Mouse (Mus musculus) liver, embryonic 14.5 days (tissue): ENCODE data around the gene Golga1. TPM values are rescaled to one million over a fixed set of nuclear protein-coding genes. Genes with fewer than 3 reads are reported as not detected.
A peak's percentile ranks its signal among the peaks of the same experiment; 100 is the strongest.

Source experiments
- ATAC-seq: fragments of 200-750 bp; cut with Nextera tagmentation; 2 replicates; pipeline ENCODE4 v1.8.0; 2017; ENCODE audit warnings: moderate number of reproducible peaks, mild to moderate bottlenecking, moderate library complexity; ENCODE audit not compliant: insufficient read depth
- DNase-seq, 3 experiments: peaks; one replicate each; pipeline ENCODE4 v3.0.0-alpha.2; 2012 to 2013; ENCODE audit warnings: low read depth in 3 of 3, low spot score in 3 of 3
- H3K27ac ChIP-seq: fragments of 300-500 bp; sonication (generic); 2 replicates; pipeline ENCODE4 v1.5.1; 2014; ENCODE audit warnings: moderate library complexity, mild to moderate bottlenecking, control low read depth, inconsistent platforms
- H3K27me3 ChIP-seq: fragments of 300-500 bp; sonication (generic); 2 replicates; pipeline ENCODE4 v1.6.1; 2014; ENCODE audit warnings: mild to moderate bottlenecking, low read length, moderate library complexity; ENCODE audit not compliant: control insufficient read depth, insufficient read depth
- H3K36me3 ChIP-seq: fragments of 300-500 bp; sonication (generic); replicated peaks from 2 replicates; pipeline ENCODE4 v1.6.1; 2014; ENCODE audit warnings: low read depth; ENCODE audit not compliant: control insufficient read depth, insufficient read depth
- H3K4me1 ChIP-seq, 2 experiments: fragments of 200-500 bp in 1 of 2; fragments of 300-500 bp in 1 of 2; sonication (generic) in 1 of 2; replicated peaks; 2 replicates each; pipeline ENCODE4 v1.6.1; 2012 to 2014; ENCODE audit warnings: antibody characterized with exemption in 1 of 2, inconsistent platforms in 1 of 2, low read length in 1 of 2; ENCODE audit not compliant: control insufficient read depth in 2 of 2, insufficient read depth in 2 of 2
- H3K4me2 ChIP-seq: fragments of 300-500 bp; sonication (generic); 2 replicates; pipeline ENCODE4 v1.6.1; 2014; ENCODE audit warnings: low read depth, mild to moderate bottlenecking, control low read depth, moderate library complexity
- H3K4me3 ChIP-seq, 2 experiments: fragments of 200-500 bp in 1 of 2; fragments of 300-500 bp in 1 of 2; sonication (generic) in 1 of 2; 2 replicates each; pipeline ENCODE4 v1.5.1; 2012 to 2014; ENCODE audit warnings: low read depth in 2 of 2, low read length in 2 of 2, mild to moderate bottlenecking in 2 of 2, control low read depth in 1 of 2, inconsistent platforms in 1 of 2, moderate library complexity in 1 of 2; ENCODE audit not compliant: insufficient read depth in 1 of 2
- H3K9ac ChIP-seq: fragments of 300-500 bp; sonication (generic); replicated peaks from 2 replicates; pipeline ENCODE4 v1.6.1; 2014; ENCODE audit warnings: mild to moderate bottlenecking, control low read depth, moderate library complexity
- H3K9me3 ChIP-seq: fragments of 300-500 bp; sonication (generic); 2 replicates; pipeline ENCODE4 v1.6.1; 2016; ENCODE audit warnings: low read length, mixed read lengths; ENCODE audit not compliant: control insufficient read depth
- CTCF ChIP-seq: IDR thresholded peaks from 2 replicates; pipeline ENCODE4 v1.5.1; 2016; ENCODE audit warnings: antibody characterized with exemption, low read depth, control low read depth
- EP300 ChIP-seq: IDR thresholded peaks from 2 replicates; pipeline ENCODE4 v1.6.1; 2016; ENCODE audit warnings: antibody characterized with exemption, low read depth
- WGBS: fragments of 180-500 bp; shearing (Covaris S2); extraction: QIAGEN DNeasy Blood & Tissue Kit; methylation state at CpG from one replicate; pipeline ENCODE4 v1.1.7; 2014; ENCODE audit not compliant: insufficient replicate concordance; 5-methylcytosine and 5-hydroxymethylcytosine counted together
- polyA plus RNA-seq, 2 experiments: library from polyadenylated mRNA; depleted of rRNA in 1 of 2; stranded (reverse) in 1 of 2; unstranded in 1 of 2; fragments of >200 nt; fragmentation: Nextera tagmentation in 1 of 2; extraction: Ambion mirVana in 1 of 2; gene quantifications; 2 replicates each; pipeline versions ENCODE4 v1.2.1 to v1.2.3; 2012 to 2014

Golga1 gene
- polyA plus RNA-seq, 2 experiments = 9.0 to 9.1 TPM

- WGBS = 13% methylated on average over 3 of the region's 3 CpGs
- ATAC-seq (no peak), DNase-seq (no peak)
- no peaks in the 10 kb centered on the region for H3K27me3 ChIP-seq
- H3K9ac ChIP-seq = peak overlapping the region; percentile 92
- H3K36me3 ChIP-seq = peaks cover 15% of the 10 kb centered on the region
- H3K9me3 ChIP-seq = no peaks in the 10 kb centered on the region
- peak overlapping the region; percentile 98 for H3K4me2 ChIP-seq
- TF ChIP-seq EP300 (no peak), CTCF (no peak)
- H3K27ac ChIP-seq = peak overlapping the region; percentile 36; the same call in 1 of the 2 replicates
- peaks cover 22 to 36% of the 10 kb centered on the region in 2 experiments for H3K4me1 ChIP-seq
- peak overlapping the region; percentile 93 to 98 for H3K4me3 ChIP-seq
Observed at GRCm38 (mm10) chr2:39008954-39009365, 56.4 kb downstream of the Golga1 start.

- peak overlapping the region; percentile 93 to 98 for H3K4me3 ChIP-seq
- DNase-seq (no peak), ATAC-seq (peak; percentile 42)
- no peaks in the 10 kb centered on the region for H3K9me3 ChIP-seq
- H3K27ac ChIP-seq = peak overlapping the region; percentile 69
- H3K4me1 ChIP-seq = peaks cover 24 to 41% of the 10 kb centered on the region in 2 experiments
- no peaks in the 10 kb centered on the region for H3K27me3 ChIP-seq
- TF ChIP-seq CTCF (0 out of 2 replicates have a peak, but pooled peaks have one; percentile 6), EP300 (no peak)
- peaks cover 15% of the 10 kb centered on the region for H3K36me3 ChIP-seq
- under 1% methylated on average over 25 of the region's 25 CpGs for WGBS
- H3K9ac ChIP-seq = peak overlapping the region; percentile 92
- peak overlapping the region; percentile 98 for H3K4me2 ChIP-seq
Observed at GRCm38 (mm10) chr2:39008350-39008851, 56.9 kb downstream of the Golga1 start.

- H3K27me3 ChIP-seq = no peaks in the 10 kb centered on the region
- TF ChIP-seq CTCF (peak; percentile 10; the same call in 1 of the 2 replicates), EP300 (no peak)
- under 1% methylated on average over 43 of the region's 44 CpGs for WGBS
- H3K27ac ChIP-seq = peak overlapping the region; percentile 95
- ATAC-seq (peak; percentile 82), DNase-seq (peak; percentile 86 to 87 (median 87))
- H3K4me2 ChIP-seq = peak overlapping the region; percentile 98
- H3K36me3 ChIP-seq = peaks cover 16% of the 10 kb centered on the region
- H3K4me1 ChIP-seq = peaks cover 29 to 41% of the 10 kb centered on the region in 2 experiments
- H3K4me3 ChIP-seq = peak overlapping the region; percentile 93 to 98
- H3K9ac ChIP-seq = peak overlapping the region; percentile 92
- no peaks in the 10 kb centered on the region for H3K9me3 ChIP-seq
Observed at GRCm38 (mm10) chr2:39007865-39008264, 57.5 kb downstream of the Golga1 start.

GRCm38 (mm10) chr2:39006149-39006730 is 59.1 kb downstream of the Golga1 start:
- Histone ChIP-seq H3K9ac (no peak overlapping the region; the same call in 1 of the 2 replicates), H3K4me1 (peaks cover 32 to 51% of the 10 kb centered on the region in 2 experiments)
- 64% methylated on average over 14 of the region's 14 CpGs for WGBS

GRCm38 (mm10) chr2:39005574-39006079 is 59.7 kb downstream of the Golga1 start, which contains the start of gene Rpl35:
Gene Rpl35 (minus strand): TSS chr2:39005624.
- Histone ChIP-seq H3K4me2 (peak within 1 kb of the TSS; percentile 98), H3K9me3 (no peaks in the 10 kb centered on the region), H3K4me3 (peak within 1 kb of the TSS; percentile 91 to 95), H3K4me1 (peaks cover 32 to 48% of the 10 kb centered on the region in 2 experiments), H3K27me3 (no peaks in the 10 kb centered on the region), H3K36me3 (peaks cover 31% of the 10 kb centered on the region), H3K27ac (peak within 1 kb of the TSS; percentile 78), H3K9ac (peak within 1 kb of the TSS; percentile 87)
- ATAC-seq (no peak), DNase-seq (peak in 1 of 3 experiments; percentile 47)
- TF ChIP-seq CTCF (peak; percentile 63), EP300 (no peak)
- WGBS = 9% methylated on average over 15 of the region's 15 CpGs

More at GRCm38 (mm10) chr2:39006149-39006730, 59.1 kb downstream of the Golga1 start:
- no peak overlapping the region for H3K27ac ChIP-seq
- DNase-seq = no peak
- H3K27me3 ChIP-seq = no peaks in the 10 kb centered on the region
- H3K36me3 ChIP-seq = peaks cover 25% of the 10 kb centered on the region
- H3K9me3 ChIP-seq = no peaks in the 10 kb centered on the region
- peak overlapping the region; percentile 98 for H3K4me2 ChIP-seq
- peak overlapping the region; percentile 91 to 95; a peak in 3 of 4 replicates for H3K4me3 ChIP-seq
- TF ChIP-seq CTCF = no peak
- TF ChIP-seq EP300 = no peak
- no peak for ATAC-seq
